Mouse (Mus musculus): ENCODE measurements around the gene Gm10065.

Gene Gm10065

GRCm38 (mm10) chr13:21435476-21435875 lies 43.8 kb downstream of the Gm10065 start:
- DNase-seq (ENCODE audit: low read depth, low spot score) = no peak
